ENCODE assay signal across 8 mouse cellular contexts in genomic region chr3:68793923-68794322, GRCm38 (mm10).
DNase-seq lines count a peak whose midpoint lies in the region; ATAC-seq and TF ChIP-seq lines count a peak whose summit lies in the region.
"Had no signal": no experiment of that assay in that cellular context is flagged by ENCODE, and none has a peak within 500 bp of the region (broad histone marks: within the 10 kb centered on the region; RNA-seq: fewer than 3 reads in every experiment).

No protein-coding gene starts in this region.

- no peaks in the 10 kb centered on the region for H3K4me1 ChIP-seq in embryonic facial prominence, embryonic 14.5 days (ENCODE audit: control insufficient read depth, insufficient read depth, low read length)
- peaks cover 9% of the 10 kb centered on the region for H3K4me1 ChIP-seq in hindbrain, embryonic 13.5 days (replicated peaks)
- H3K4me1 ChIP-seq in midbrain, postnatal 0 days (ENCODE audit: insufficient read depth, low read length) = no peaks in the 10 kb centered on the region

- H3K27ac ChIP-seq in embryonic facial prominence, embryonic 14.5 days (replicated peaks; ENCODE audit: low read depth, low read length) = no peak overlapping the region; the same call in 1 of the 2 replicates
- peak overlapping the region; percentile 75 for H3K27ac ChIP-seq in hindbrain, embryonic 13.5 days
- H3K27ac ChIP-seq in midbrain, postnatal 0 days (ENCODE audit: low read depth, low read length) = peak overlapping the region; percentile 63

- H3K4me2 ChIP-seq in embryonic facial prominence, embryonic 14.5 days (ENCODE audit: low read depth, low read length) = no peak overlapping the region
- no peak overlapping the region for H3K4me2 ChIP-seq in hindbrain, embryonic 13.5 days
- H3K4me2 ChIP-seq in midbrain, postnatal 0 days (ENCODE audit: low read depth, low read length, poor library complexity, severe bottlenecking) = no peak overlapping the region

- H3K36me3 ChIP-seq in embryonic facial prominence, embryonic 14.5 days (ENCODE audit: control insufficient read depth, insufficient read depth, low read length) = no peaks in the 10 kb centered on the region
- H3K36me3 ChIP-seq in hindbrain, embryonic 13.5 days = no peaks in the 10 kb centered on the region
- H3K36me3 ChIP-seq in midbrain, postnatal 0 days (ENCODE audit: insufficient read depth, low read length) = no peaks in the 10 kb centered on the region

- peak; percentile 37; the same call in 1 of the 2 replicates for ATAC-seq in embryonic facial prominence, embryonic 14.5 days (ENCODE audit: low read depth)
- ATAC-seq in hindbrain, embryonic 13.5 days (ENCODE audit: low FRiP score) = peak; percentile 93
- peak; percentile 86 for ATAC-seq in midbrain, postnatal 0 days (ENCODE audit: low FRiP score)

- H3K4me3 ChIP-seq in embryonic facial prominence, embryonic 14.5 days (ENCODE audit: low read depth, low read length) = no peak overlapping the region
- H3K4me3 ChIP-seq in hindbrain, embryonic 13.5 days = no peak overlapping the region
- H3K4me3 ChIP-seq in midbrain, postnatal 0 days (ENCODE audit: low read depth, low read length) = no peak overlapping the region

- 65% methylated on average over 2 of the region's 2 CpGs for WGBS in embryonic facial prominence, embryonic 14.5 days
- 33% methylated on average over 2 of the region's 2 CpGs for WGBS in hindbrain, embryonic 13.5 days
- WGBS in midbrain, postnatal 0 days = 20% methylated on average over 2 of the region's 2 CpGs

- H3K27me3 ChIP-seq in embryonic facial prominence, embryonic 14.5 days (replicated peaks; ENCODE audit: control insufficient read depth, insufficient read depth, low read length) = no peaks in the 10 kb centered on the region
- no peaks in the 10 kb centered on the region for H3K27me3 ChIP-seq in hindbrain, embryonic 13.5 days
- H3K27me3 ChIP-seq in midbrain, postnatal 0 days (ENCODE audit: insufficient read depth, low read length) = no peaks in the 10 kb centered on the region

- H3K9me3 ChIP-seq in embryonic facial prominence, embryonic 14.5 days (ENCODE audit: control insufficient read depth, low read length) = no peaks in the 10 kb centered on the region
- H3K9me3 ChIP-seq in hindbrain, embryonic 13.5 days = no peaks in the 10 kb centered on the region
- no peaks in the 10 kb centered on the region for H3K9me3 ChIP-seq in midbrain, postnatal 0 days (ENCODE audit: low read length)

- H3K9ac ChIP-seq in embryonic facial prominence, embryonic 14.5 days (ENCODE audit: low read depth, low read length) = no peak overlapping the region
- 0 out of 2 replicates have a peak overlapping the region, but pooled peaks have one; percentile 2 for H3K9ac ChIP-seq in hindbrain, embryonic 13.5 days
- H3K9ac ChIP-seq in midbrain, postnatal 0 days (replicated peaks; ENCODE audit: low read length, poor library complexity, severe bottlenecking) = no peak overlapping the region

- DNase-seq in brain, adult 2 months (ENCODE audit: low read depth, low spot score) = peak; percentile 30
- peak; percentile 23 for DNase-seq in embryonic facial prominence, embryonic 14.5 days (ENCODE audit: low spot score)
- DNase-seq in midbrain, postnatal 0 days (ENCODE audit: low spot score) = peak; percentile 69
- DNase-seq in Muller cell, postnatal 12 days (ENCODE audit: inconsistent ontology term) = no peak
- no peak for DNase-seq in right cerebral cortex, postnatal 14 days
- no peak for DNase-seq in left cerebral cortex, adult 18-20 months (ENCODE audit: low spot score in 2 of 2)
- DNase-seq: kidney, adult 18-20 months had no signal

- no peak for TF ChIP-seq CTCF in midbrain, postnatal 0 days (IDR thresholded peaks at IDR 0.05)

Comparison
In these comparisons a context has a peak if more than half of its experiments do, and no peak if none do; other contexts are left out.
1. DNase-seq: peak in brain, adult 2 months (single experiment), embryonic facial prominence, embryonic 14.5 days (single experiment) and midbrain, postnatal 0 days (single experiment); none in Muller cell, postnatal 12 days (single experiment), right cerebral cortex, postnatal 14 days (single experiment) and left cerebral cortex, adult 18-20 months (0 of 2).
2. ATAC-seq: peak in every context shown above with its lines; median percentile 93 in hindbrain, embryonic 13.5 days; 86 in midbrain, postnatal 0 days; 37 in embryonic facial prominence, embryonic 14.5 days.